Mouse (Mus musculus) intestine, embryonic 16.5 days (tissue): ENCODE data around the gene Sla2. TPM values are rescaled to one million over a fixed set of nuclear protein-coding genes. Genes with fewer than 3 reads are reported as not detected.
"Not testable (repeated sequence)": the region's sequence is repeated elsewhere in the genome, so short reads cannot be mapped to it uniquely, and the experiment has no call there.

Source experiments
- ATAC-seq: fragments of 200-750 bp; cut with Nextera tagmentation; 2 replicates; pipeline ENCODE4 v1.8.0; 2017; ENCODE audit warnings: moderate TSS enrichment, moderate library complexity
- H3K27ac ChIP-seq: fragments of 300-500 bp; sonication (generic); 2 replicates; pipeline ENCODE4 v1.5.1; 2014; ENCODE audit warnings: mild to moderate bottlenecking, low read length
- H3K27me3 ChIP-seq: fragments of 300-500 bp; sonication (generic); replicated peaks from 2 replicates; pipeline ENCODE4 v1.6.1; 2014; ENCODE audit warnings: low read length, control low read depth, mixed read lengths; ENCODE audit not compliant: control insufficient read depth, insufficient read depth
- H3K36me3 ChIP-seq: fragments of 300-500 bp; sonication (generic); 2 replicates; pipeline ENCODE4 v1.6.1; 2014; ENCODE audit warnings: low read length, control low read depth; ENCODE audit not compliant: control insufficient read depth, insufficient read depth
- H3K4me1 ChIP-seq: fragments of 300-500 bp; sonication (generic); 2 replicates; pipeline ENCODE4 v1.6.1; 2014; ENCODE audit warnings: low read length, control low read depth, mixed read lengths; ENCODE audit not compliant: control insufficient read depth, insufficient read depth
- H3K4me2 ChIP-seq: fragments of 300-500 bp; sonication (generic); 2 replicates; pipeline ENCODE4 v1.6.1; 2014; ENCODE audit warnings: low read depth, low read length, control low read depth
- H3K4me3 ChIP-seq: fragments of 300-500 bp; sonication (generic); 2 replicates; pipeline ENCODE4 v1.5.1; 2014; ENCODE audit warnings: mild to moderate bottlenecking, low read length
- H3K9ac ChIP-seq: fragments of 300-500 bp; sonication (generic); 2 replicates; pipeline ENCODE4 v1.6.1; 2014; ENCODE audit warnings: low read depth, low read length
- H3K9me3 ChIP-seq: fragments of 300-500 bp; sonication (generic); 2 replicates; pipeline ENCODE4 v1.6.1; 2016; ENCODE audit warnings: low read length, control low read depth; ENCODE audit not compliant: control insufficient read depth
- WGBS: fragments of 180-500 bp; shearing (Covaris S2); extraction: QIAGEN DNeasy Blood & Tissue Kit; methylation state at CpG from one replicate; pipeline ENCODE4 v1.1.7; 2014; 5-methylcytosine and 5-hydroxymethylcytosine counted together
- polyA plus RNA-seq: library from polyadenylated mRNA; unstranded; fragments of >200 nt; fragmentation: Nextera tagmentation; extraction: Ambion mirVana; gene quantifications from 2 replicates; pipeline ENCODE4 v1.2.1, GENCODE M21; 2015

The Sla2 gene
- polyA plus RNA-seq, 1 experiment from 2014 or later, result 0.71 TPM

GRCm38 (mm10) chr2:156862772-156863486 is 24.1 kb downstream of the Sla2 start, which contains the start of gene Rab5if:
Gene Rab5if (plus strand): TSS chr2:156863128.
- Histone ChIP-seq H3K9me3 (no peaks in the 10 kb centered on the region), H3K4me1 (peaks cover 30% of the 10 kb centered on the region), H3K27ac (peak within 1 kb of the TSS; percentile 97), H3K27me3 (no peaks in the 10 kb centered on the region), H3K9ac (peak within 1 kb of the TSS; percentile 97), H3K4me2 (peak within 1 kb of the TSS; percentile 79), H3K36me3 (peaks cover 6% of the 10 kb centered on the region; the same call in 1 of the 2 replicates), H3K4me3 (peak within 1 kb of the TSS; percentile 69)
- peak; percentile 95 for ATAC-seq
- under 1% methylated on average over 98 of the region's 98 CpGs for WGBS

GRCm38 (mm10) chr2:156862041-156862717 is 24.8 kb downstream of the Sla2 start:
- peak overlapping the region; percentile 87 for H3K9ac ChIP-seq
- H3K27ac ChIP-seq, result peak overlapping the region; percentile 97
- H3K4me3 ChIP-seq, result peak overlapping the region; percentile 69
- WGBS, result 0% methylated on average over 19 of the region's 19 CpGs
- peak overlapping the region; percentile 78 for H3K4me2 ChIP-seq
- peak; percentile 12; the same call in 1 of the 2 replicates for ATAC-seq
- peaks cover 36% of the 10 kb centered on the region for H3K4me1 ChIP-seq
- no peaks in the 10 kb centered on the region for H3K9me3 ChIP-seq
- peaks cover 6% of the 10 kb centered on the region; the same call in 1 of the 2 replicates for H3K36me3 ChIP-seq
- H3K27me3 ChIP-seq, result no peaks in the 10 kb centered on the region

- Histone ChIP-seq H3K36me3 (no peaks in the 10 kb centered on the region), H3K4me3 (no peak overlapping the region), H3K4me1 (peaks cover 23% of the 10 kb centered on the region), H3K9ac (no peak overlapping the region), H3K9me3 (no peaks in the 10 kb centered on the region), H3K27ac (peak overlapping the region; percentile 57), H3K4me2 (no peak overlapping the region), H3K27me3 (no peaks in the 10 kb centered on the region)
- no peak for ATAC-seq
- 55% methylated on average over 7 of the region's 7 CpGs for WGBS
Measured at GRCm38 (mm10) chr2:156858671-156859070, 28.3 kb downstream of the Sla2 start.

GRCm38 (mm10) chr2:156857835-156858234 is 29.2 kb downstream of the Sla2 start, which contains the start of gene 4930518I15Rik:
Gene 4930518I15Rik (minus strand): TSS chr2:156857946.
- Histone ChIP-seq H3K36me3 (no peaks in the 10 kb centered on the region), H3K9ac (no peak within 1 kb of the TSS), H3K4me1 (peaks cover 22% of the 10 kb centered on the region), H3K27ac (peak within 1 kb of the TSS; percentile 57), H3K4me3 (no peak within 1 kb of the TSS), H3K9me3 (no peaks in the 10 kb centered on the region), H3K27me3 (no peaks in the 10 kb centered on the region), H3K4me2 (no peak within 1 kb of the TSS)
- 88% methylated on average over 2 of the region's 2 CpGs for WGBS
- ATAC-seq, result no peak

GRCm38 (mm10) chr2:156857385-156857791 is 29.6 kb downstream of the Sla2 start:
- Histone ChIP-seq H3K36me3 (no peaks in the 10 kb centered on the region), H3K27ac (no peak overlapping the region), H3K9me3 (no peaks in the 10 kb centered on the region), H3K4me3 (no peak overlapping the region), H3K27me3 (no peaks in the 10 kb centered on the region), H3K4me1 (peaks cover 22% of the 10 kb centered on the region), H3K4me2 (no peak overlapping the region), H3K9ac (no peak overlapping the region)
- no peak for ATAC-seq
- 53% methylated on average over 3 of the region's 3 CpGs for WGBS

GRCm38 (mm10) chr2:156856311-156856710 is 30.7 kb downstream of the Sla2 start:
- no peaks in the 10 kb centered on the region for H3K27me3 ChIP-seq
- H3K9ac ChIP-seq, result no peak overlapping the region
- peaks cover 20% of the 10 kb centered on the region for H3K4me1 ChIP-seq
- no peak for ATAC-seq
- no peak overlapping the region for H3K4me3 ChIP-seq
- no peak overlapping the region for H3K4me2 ChIP-seq
- WGBS, result 97% methylated on average over 1 of the region's 1 CpGs
- no peaks in the 10 kb centered on the region for H3K9me3 ChIP-seq
- 0 out of 2 replicates have a peak, but pooled peaks cover 6% of the 10 kb centered on the region for H3K36me3 ChIP-seq
- H3K27ac ChIP-seq, result no peak overlapping the region

GRCm38 (mm10) chr2:156853999-156854771 is 32.8 kb downstream of the Sla2 start:
- not testable (repeated sequence) for H3K36me3 ChIP-seq, H3K4me3 ChIP-seq, H3K27ac ChIP-seq, H3K4me2 ChIP-seq, H3K9me3 ChIP-seq, H3K27me3 ChIP-seq, H3K9ac ChIP-seq
- 47% methylated on average over 13 of the region's 13 CpGs for WGBS
- 0 out of 2 replicates have a peak, but pooled peaks have one; percentile 31 for ATAC-seq
- peaks cover 19% of the 10 kb centered on the region for H3K4me1 ChIP-seq

- peaks cover 15% of the 10 kb centered on the region; the same call in 1 of the 2 replicates for H3K4me1 ChIP-seq
- not testable (repeated sequence) for H3K36me3 ChIP-seq
Measured at GRCm38 (mm10) chr2:156853584-156853983, 33.4 kb downstream of the Sla2 start.

GRCm38 (mm10) chr2:156850505-156850904 is 36.5 kb downstream of the Sla2 start:
- no peak overlapping the region for H3K4me2 ChIP-seq
- H3K27ac ChIP-seq, result no peak overlapping the region
- no peak overlapping the region for H3K9ac ChIP-seq
- peaks cover 9% of the 10 kb centered on the region; the same call in 1 of the 2 replicates for H3K36me3 ChIP-seq
- H3K4me3 ChIP-seq, result no peak overlapping the region
- peak; percentile 38; the same call in 1 of the 2 replicates for ATAC-seq
- H3K27me3 ChIP-seq, result no peaks in the 10 kb centered on the region
- WGBS, result 87% methylated on average over 5 of the region's 5 CpGs
- peaks cover 6% of the 10 kb centered on the region for H3K4me1 ChIP-seq
- H3K9me3 ChIP-seq, result no peaks in the 10 kb centered on the region

More at GRCm38 (mm10) chr2:156853584-156853983, 33.4 kb downstream of the Sla2 start:
- not testable (repeated sequence) for H3K4me2 ChIP-seq, H3K9me3 ChIP-seq, H3K27me3 ChIP-seq, H3K9ac ChIP-seq, ATAC-seq, H3K4me3 ChIP-seq, H3K27ac ChIP-seq
- 82% methylated on average over 8 of the region's 13 CpGs for WGBS
